Comparison of ENCODE assay signal across 7 mouse cellular contexts in the genomic region with DNA sequence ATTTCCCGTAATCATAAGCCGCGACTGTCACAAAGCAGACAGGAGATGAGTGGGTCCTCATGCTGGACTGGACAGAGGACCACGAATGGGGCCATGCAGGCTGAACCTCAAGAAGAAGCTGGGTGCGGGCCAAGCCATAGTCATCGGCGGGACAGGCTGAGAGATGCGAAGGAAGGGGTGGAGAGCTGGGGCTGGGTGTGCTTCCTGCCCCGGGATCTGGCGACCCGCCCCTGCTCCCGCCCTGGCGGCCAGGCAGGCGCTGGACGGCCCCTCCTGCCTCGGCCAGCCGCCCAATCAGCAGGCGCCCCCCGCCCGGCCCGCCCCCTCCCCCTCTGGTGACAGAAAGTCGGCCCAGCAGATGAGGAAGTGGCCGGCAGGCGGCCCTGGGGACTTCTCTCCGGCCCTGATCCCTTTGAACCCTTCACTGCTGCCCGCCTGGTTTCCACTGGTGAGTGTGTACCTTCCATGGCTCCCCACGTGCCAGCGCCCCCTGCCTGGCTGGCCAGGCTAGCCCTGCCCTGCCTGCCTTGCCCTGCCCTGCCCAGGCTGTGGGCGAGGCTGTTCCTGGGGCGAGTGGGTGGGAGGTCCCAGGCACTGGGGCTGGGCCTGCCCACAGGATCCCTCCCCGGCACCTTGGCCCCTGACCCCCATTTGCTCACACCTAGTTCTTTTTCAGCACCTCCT. TPM values are rescaled to one million over a fixed set of nuclear protein-coding genes. Genes with fewer than 3 reads are reported as not detected.
DNase-seq lines count a peak whose midpoint lies in the region; ATAC-seq and TF ChIP-seq lines count a peak whose summit lies in the region.

TSS of gene Elovl1 (plus strand) at position 326 of the 684 bp plus-strand sequence.

- H3K27me3 ChIP-seq in intestine, postnatal 0 days (replicated peaks; ENCODE audit: control insufficient read depth, insufficient read depth, low read length) = no peaks in the 10 kb centered on the region
- no peaks in the 10 kb centered on the region for H3K27me3 ChIP-seq in midbrain, embryonic 11.5 days (ENCODE audit: control insufficient read depth, insufficient read depth, low read length)

- peaks cover 20% of the 10 kb centered on the region; the same call in 1 of the 2 replicates for H3K4me1 ChIP-seq in intestine, postnatal 0 days (replicated peaks; ENCODE audit: control insufficient read depth, insufficient read depth, low read length)
- H3K4me1 ChIP-seq in midbrain, embryonic 11.5 days (ENCODE audit: control insufficient read depth, insufficient read depth, low read length) = peaks cover 17% of the 10 kb centered on the region

- H3K9ac ChIP-seq in intestine, postnatal 0 days (ENCODE audit: low read depth, low read length) = peak within 1 kb of the TSS; percentile 74
- peak within 1 kb of the TSS; percentile 77 for H3K9ac ChIP-seq in midbrain, embryonic 11.5 days (ENCODE audit: low read length)

- intact Hi-C loops in left cerebral cortex, postnatal 4 days (cut with DNase I) = no loop called here

- peak within 1 kb of the TSS; percentile 95 for H3K27ac ChIP-seq in intestine, postnatal 0 days (ENCODE audit: low read depth, low read length)
- H3K27ac ChIP-seq in midbrain, embryonic 11.5 days (ENCODE audit: low read depth, low read length) = peak within 1 kb of the TSS; percentile 54; the same call in 1 of the 2 replicates

- DNase-seq in adrenal gland, adult 8-10 months = peak; percentile 92
- peak; percentile 95 for DNase-seq in embryo, embryonic 9.5 days (ENCODE audit: extremely low spot score)
- DNase-seq in gonadal fat pad, adult 2 months (ENCODE audit: low read depth) = no peak
- peak; percentile 90 for DNase-seq in left cerebral cortex, postnatal 4 days
- DNase-seq in midbrain, embryonic 11.5 days (ENCODE audit: low spot score, missing footprints) = peak; percentile 97
- peak; percentile 82 for DNase-seq in skeletal muscle tissue, adult 2 months (ENCODE audit: low read depth, low spot score)

- 0% methylated on average over 20 of the region's 31 CpGs for WGBS in intestine, postnatal 0 days
- 0% methylated on average over 29 of the region's 31 CpGs for WGBS in midbrain, embryonic 11.5 days

- no peaks in the 10 kb centered on the region for H3K9me3 ChIP-seq in intestine, postnatal 0 days (ENCODE audit: control insufficient read depth)
- H3K9me3 ChIP-seq in midbrain, embryonic 11.5 days (ENCODE audit: control insufficient read depth, low read length) = no peaks in the 10 kb centered on the region

- peak; percentile 91 for ATAC-seq in intestine, postnatal 0 days
- ATAC-seq in midbrain, embryonic 11.5 days (ENCODE audit: low FRiP score) = peak; percentile 96

- peak; percentile 72 for TF ChIP-seq CTCF in intestine, postnatal 0 days (IDR thresholded peaks at IDR 0.05; ENCODE audit: low read depth)

- peaks cover 25% of the 10 kb centered on the region for H3K36me3 ChIP-seq in intestine, postnatal 0 days (ENCODE audit: control insufficient read depth, insufficient read depth)
- H3K36me3 ChIP-seq in midbrain, embryonic 11.5 days (ENCODE audit: control insufficient read depth, insufficient read depth, low read length) = peaks cover 15% of the 10 kb centered on the region

- peak within 1 kb of the TSS; percentile 64 for H3K4me3 ChIP-seq in intestine, postnatal 0 days (ENCODE audit: low read depth, low read length)
- H3K4me3 ChIP-seq in midbrain, embryonic 11.5 days (ENCODE audit: low read depth, low read length) = peak within 1 kb of the TSS; percentile 58

- peak within 1 kb of the TSS; percentile 77 for H3K4me2 ChIP-seq in intestine, postnatal 0 days (replicated peaks; ENCODE audit: low read depth)
- H3K4me2 ChIP-seq in midbrain, embryonic 11.5 days = peak within 1 kb of the TSS; percentile 83

RNA-seq across cellular contexts. Expression of gene Elovl1, which starts in this region (rescaled TPM):
- total RNA-seq in adrenal gland, adult 8-10 months (2022) = 100 to 1,000 TPM in 2 of 4 experiments, 10 to 100 TPM in 2; 73.8 to 108 (median 99.3) TPM
- polyA plus RNA-seq in gonadal fat pad, adult 2 months (2012; rRNA removed) = 120 and 164 TPM in 2 replicates
- polyA plus RNA-seq in intestine, postnatal 0 days (2015; fragmentation: Nextera tagmentation; extraction: Ambion mirVana) = 221 and 225 TPM in 2 replicates
- total RNA-seq in left cerebral cortex, postnatal 4 days (2021) = 10 to 100 TPM; 17.0 to 17.9 TPM
- 35.6 and 36.9 TPM in 2 replicates for polyA plus RNA-seq in midbrain, embryonic 11.5 days (2014; fragmentation: Nextera tagmentation; extraction: Ambion mirVana)
